Mouse (Mus musculus): ENCODE measurements around the gene Tgm4. TPM values are rescaled to one million over a fixed set of nuclear protein-coding genes. Genes with fewer than 3 reads are reported as not detected.

Tgm4 gene
- polyA plus RNA-seq, 1 experiment from 2014 or later = 0.19 TPM

GRCm38 (mm10) chr9:123031496-123032246 lies 2.9 kb upstream of the Tgm4 start:
- no peak for ATAC-seq (replicated peaks; ENCODE audit: insufficient number of reproducible peaks, low FRiP score, low TSS enrichment)
- Histone ChIP-seq H3K27ac (ENCODE audit: low read depth, low read length) (no peak overlapping the region), H3K36me3 (ENCODE audit: control insufficient read depth, insufficient read depth, low read length) (no peaks in the 10 kb centered on the region), H3K9me3 (replicated peaks; ENCODE audit: control insufficient read depth, low read length) (no peaks in the 10 kb centered on the region), H3K9ac (ENCODE audit: low read depth, low read length) (no peak overlapping the region), H3K4me2 (no peak overlapping the region), H3K4me3 (ENCODE audit: low read depth, low read length) (no peak overlapping the region), H3K27me3 (ENCODE audit: control insufficient read depth, insufficient read depth, low read length) (no peaks in the 10 kb centered on the region), H3K4me1 (ENCODE audit: control insufficient read depth, insufficient read depth, low read length) (no peaks in the 10 kb centered on the region)
- WGBS (ENCODE audit: insufficient replicate concordance) = 72% methylated on average over 13 of the region's 13 CpGs

DNA sequence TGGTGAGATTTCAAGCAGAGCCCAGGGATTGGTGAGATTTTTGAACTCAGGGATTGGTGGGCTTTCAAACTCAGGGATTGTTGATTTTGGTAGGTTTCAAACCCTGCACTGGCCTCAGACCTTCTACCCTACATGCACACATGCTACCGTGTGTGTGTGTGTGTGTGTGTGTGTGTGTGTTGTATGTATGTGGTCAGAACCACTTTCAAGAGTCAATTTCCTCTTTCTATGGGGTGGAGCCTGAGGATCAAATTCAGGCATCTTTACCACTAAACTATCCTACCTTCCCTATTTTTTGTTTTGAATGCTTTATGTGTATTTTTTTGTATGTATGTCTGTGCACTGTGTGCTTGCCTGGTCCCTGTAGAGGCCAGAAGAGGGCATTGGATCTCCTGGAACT lies 13.1 kb downstream of the Tgm4 start:
- no peak overlapping the region for H3K4me3 ChIP-seq (ENCODE audit: low read depth, low read length)
- no peaks in the 10 kb centered on the region for H3K36me3 ChIP-seq (ENCODE audit: control insufficient read depth, insufficient read depth, low read length)
- H3K27ac ChIP-seq (ENCODE audit: low read depth, low read length) = no peak overlapping the region
- H3K4me1 ChIP-seq (ENCODE audit: control insufficient read depth, insufficient read depth, low read length) = no peaks in the 10 kb centered on the region
- no peaks in the 10 kb centered on the region for H3K27me3 ChIP-seq (ENCODE audit: control insufficient read depth, insufficient read depth, low read length)
- 94% methylated on average over 1 of the region's 1 CpGs for WGBS (ENCODE audit: insufficient replicate concordance)
- no peak overlapping the region for H3K9ac ChIP-seq (ENCODE audit: low read depth, low read length)
- H3K4me2 ChIP-seq = no peak overlapping the region
- ATAC-seq (replicated peaks; ENCODE audit: insufficient number of reproducible peaks, low FRiP score, low TSS enrichment) = no peak
- H3K9me3 ChIP-seq (replicated peaks; ENCODE audit: control insufficient read depth, low read length) = no peaks in the 10 kb centered on the region

DNA sequence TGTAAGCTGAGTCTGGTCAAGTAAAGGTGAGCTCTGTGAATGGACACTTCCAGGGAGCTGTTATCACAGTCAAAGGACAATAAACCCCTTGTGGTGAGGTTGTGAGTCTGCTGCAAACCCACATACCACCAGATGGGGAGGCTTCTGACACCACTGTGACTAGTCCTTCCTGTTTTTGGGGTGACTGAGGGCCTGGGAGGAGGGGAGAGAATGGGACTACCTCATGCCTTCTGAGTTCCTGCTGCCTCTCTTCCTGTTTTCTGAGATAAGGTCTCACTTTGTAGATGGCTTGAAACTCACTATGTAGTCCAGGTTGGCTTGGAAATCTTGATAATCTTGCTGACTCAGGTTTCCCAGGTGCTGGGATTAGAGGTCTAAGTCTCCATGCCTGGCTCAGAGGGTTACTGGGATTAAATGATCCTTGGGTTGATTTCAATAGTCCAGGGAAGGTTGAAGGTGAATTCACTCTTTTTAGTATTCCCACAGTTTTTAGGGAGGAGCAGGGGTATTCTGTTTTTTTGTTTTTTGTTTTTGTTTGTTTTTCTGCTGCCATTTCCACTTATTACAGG lies 24.3 kb downstream of the Tgm4 start:
- no peaks in the 10 kb centered on the region for H3K27me3 ChIP-seq (ENCODE audit: control insufficient read depth, insufficient read depth, low read length)
- no peak overlapping the region for H3K27ac ChIP-seq (ENCODE audit: low read depth, low read length)
- no peak overlapping the region for H3K9ac ChIP-seq (ENCODE audit: low read depth, low read length)
- no peaks in the 10 kb centered on the region for H3K36me3 ChIP-seq (ENCODE audit: control insufficient read depth, insufficient read depth, low read length)
- H3K4me3 ChIP-seq (ENCODE audit: low read depth, low read length) = no peak overlapping the region
- H3K4me1 ChIP-seq (ENCODE audit: control insufficient read depth, insufficient read depth, low read length) = no peaks in the 10 kb centered on the region
- no peak for ATAC-seq (replicated peaks; ENCODE audit: insufficient number of reproducible peaks, low FRiP score, low TSS enrichment)
- no peak overlapping the region for H3K4me2 ChIP-seq
- H3K9me3 ChIP-seq (replicated peaks; ENCODE audit: control insufficient read depth, low read length) = no peaks in the 10 kb centered on the region

- Histone ChIP-seq H3K36me3 (ENCODE audit: control insufficient read depth, insufficient read depth, low read length) (no peaks in the 10 kb centered on the region), H3K4me1 (ENCODE audit: control insufficient read depth, insufficient read depth, low read length) (no peaks in the 10 kb centered on the region), H3K4me3 (ENCODE audit: low read depth, low read length) (no peak overlapping the region), H3K27me3 (ENCODE audit: control insufficient read depth, insufficient read depth, low read length) (no peaks in the 10 kb centered on the region), H3K27ac (ENCODE audit: low read depth, low read length) (no peak overlapping the region), H3K9ac (ENCODE audit: low read depth, low read length) (no peak overlapping the region), H3K4me2 (no peak overlapping the region), H3K9me3 (replicated peaks; ENCODE audit: control insufficient read depth, low read length) (no peaks in the 10 kb centered on the region)
- no peak for ATAC-seq (replicated peaks; ENCODE audit: insufficient number of reproducible peaks, low FRiP score, low TSS enrichment)
- WGBS (ENCODE audit: insufficient replicate concordance) = 81% methylated on average over 3 of the region's 3 CpGs
These were observed 25.6 kb downstream of the Tgm4 start for GRCm38 (mm10) chr9:123060172-123060571.

DNA sequence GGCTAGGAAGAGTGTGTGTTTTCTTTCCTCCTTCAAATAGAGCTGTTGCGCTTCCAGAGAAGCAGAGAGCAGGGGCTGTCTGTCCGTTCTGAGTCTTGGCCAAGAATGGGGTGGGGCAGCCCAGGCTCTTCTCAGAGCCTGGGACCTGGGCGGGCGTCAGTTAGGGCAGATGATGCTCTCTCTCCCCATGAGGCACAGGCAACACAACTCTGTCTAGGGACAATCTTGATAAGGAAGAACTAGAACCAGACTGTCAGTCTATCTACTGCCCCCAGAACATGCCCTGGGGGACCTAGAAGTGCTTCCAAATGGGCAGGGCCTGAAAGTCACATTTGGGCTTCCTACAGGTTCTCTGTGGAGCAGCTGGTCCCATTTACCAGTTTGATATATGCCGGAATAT lies 44.6 kb downstream of the Tgm4 start:
- H3K27me3 ChIP-seq (ENCODE audit: control insufficient read depth, insufficient read depth, low read length) = no peaks in the 10 kb centered on the region
- no peaks in the 10 kb centered on the region for H3K9me3 ChIP-seq (replicated peaks; ENCODE audit: control insufficient read depth, low read length)
- H3K4me1 ChIP-seq (ENCODE audit: control insufficient read depth, insufficient read depth, low read length) = no peaks in the 10 kb centered on the region
- 77% methylated on average over 5 of the region's 5 CpGs for WGBS (ENCODE audit: insufficient replicate concordance)
- H3K36me3 ChIP-seq (ENCODE audit: control insufficient read depth, insufficient read depth, low read length) = peaks cover 30% of the 10 kb centered on the region
- no peak for ATAC-seq (replicated peaks; ENCODE audit: insufficient number of reproducible peaks, low FRiP score, low TSS enrichment)
- H3K4me3 ChIP-seq (ENCODE audit: low read depth, low read length) = no peak overlapping the region
- no peak overlapping the region for H3K4me2 ChIP-seq
- no peak overlapping the region for H3K9ac ChIP-seq (ENCODE audit: low read depth, low read length)
- H3K27ac ChIP-seq (ENCODE audit: low read depth, low read length) = no peak overlapping the region

GRCm38 (mm10) chr9:123080355-123080754 lies 45.8 kb downstream of the Tgm4 start:
- Histone ChIP-seq H3K36me3 (ENCODE audit: control insufficient read depth, insufficient read depth, low read length) (peaks cover 38% of the 10 kb centered on the region), H3K9ac (ENCODE audit: low read depth, low read length) (no peak overlapping the region), H3K4me3 (ENCODE audit: low read depth, low read length) (no peak overlapping the region), H3K9me3 (replicated peaks; ENCODE audit: control insufficient read depth, low read length) (no peaks in the 10 kb centered on the region), H3K27ac (ENCODE audit: low read depth, low read length) (no peak overlapping the region), H3K4me2 (no peak overlapping the region), H3K4me1 (ENCODE audit: control insufficient read depth, insufficient read depth, low read length) (no peaks in the 10 kb centered on the region), H3K27me3 (ENCODE audit: control insufficient read depth, insufficient read depth, low read length) (no peaks in the 10 kb centered on the region)
- WGBS (ENCODE audit: insufficient replicate concordance) = 86% methylated on average over 7 of the region's 7 CpGs
- ATAC-seq (replicated peaks; ENCODE audit: insufficient number of reproducible peaks, low FRiP score, low TSS enrichment) = no peak

DNA sequence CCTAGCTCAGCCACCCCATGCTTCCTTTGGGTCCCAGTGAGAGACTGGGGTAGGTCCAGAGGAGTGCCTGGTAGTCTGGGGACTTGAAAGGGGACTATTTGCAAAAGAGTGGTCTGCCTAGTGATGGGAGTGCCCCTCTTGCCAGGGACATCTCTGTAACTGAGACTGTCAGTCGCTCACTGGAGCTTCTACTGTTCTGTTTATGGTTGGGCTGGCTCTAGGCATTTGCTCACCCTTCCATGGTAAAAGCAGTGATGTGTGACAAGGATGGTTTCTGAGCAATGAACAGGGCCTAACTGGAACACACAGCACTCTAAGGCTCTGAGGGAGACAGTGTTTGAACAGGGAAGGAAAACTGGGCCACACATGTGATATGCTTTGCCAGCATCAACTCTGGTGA lies 46.3 kb downstream of the Tgm4 start:
- Histone ChIP-seq H3K9ac (ENCODE audit: low read depth, low read length) (no peak overlapping the region), H3K4me3 (ENCODE audit: low read depth, low read length) (no peak overlapping the region), H3K4me2 (no peak overlapping the region), H3K9me3 (replicated peaks; ENCODE audit: control insufficient read depth, low read length) (no peaks in the 10 kb centered on the region), H3K27me3 (ENCODE audit: control insufficient read depth, insufficient read depth, low read length) (no peaks in the 10 kb centered on the region), H3K4me1 (ENCODE audit: control insufficient read depth, insufficient read depth, low read length) (no peaks in the 10 kb centered on the region), H3K27ac (ENCODE audit: low read depth, low read length) (no peak overlapping the region), H3K36me3 (ENCODE audit: control insufficient read depth, insufficient read depth, low read length) (peaks cover 38% of the 10 kb centered on the region)
- ATAC-seq (replicated peaks; ENCODE audit: insufficient number of reproducible peaks, low FRiP score, low TSS enrichment) = no peak; the same call in 1 of the 2 replicates
- WGBS (ENCODE audit: insufficient replicate concordance) = 81% methylated on average over 1 of the region's 1 CpGs

GRCm38 (mm10) chr9:123085373-123085772 lies 50.8 kb downstream of the Tgm4 start:
- H3K4me3 ChIP-seq (ENCODE audit: low read depth, low read length) = no peak overlapping the region
- H3K36me3 ChIP-seq (ENCODE audit: control insufficient read depth, insufficient read depth, low read length) = peaks cover 26% of the 10 kb centered on the region
- WGBS (ENCODE audit: insufficient replicate concordance) = 91% methylated on average over 1 of the region's 1 CpGs
- no peaks in the 10 kb centered on the region for H3K9me3 ChIP-seq (replicated peaks; ENCODE audit: control insufficient read depth, low read length)
- ATAC-seq (replicated peaks; ENCODE audit: insufficient number of reproducible peaks, low FRiP score, low TSS enrichment) = no peak
- no peaks in the 10 kb centered on the region for H3K27me3 ChIP-seq (ENCODE audit: control insufficient read depth, insufficient read depth, low read length)
- no peak overlapping the region for H3K4me2 ChIP-seq
- H3K4me1 ChIP-seq (ENCODE audit: control insufficient read depth, insufficient read depth, low read length) = no peaks in the 10 kb centered on the region
- H3K27ac ChIP-seq (ENCODE audit: low read depth, low read length) = no peak overlapping the region
- no peak overlapping the region for H3K9ac ChIP-seq (ENCODE audit: low read depth, low read length)

GRCm38 (mm10) chr9:123087558-123087957 lies 53.0 kb downstream of the Tgm4 start:
- H3K4me3 ChIP-seq (ENCODE audit: low read depth, low read length) = no peak overlapping the region
- no peak overlapping the region for H3K9ac ChIP-seq (ENCODE audit: low read depth, low read length)
- no peaks in the 10 kb centered on the region for H3K27me3 ChIP-seq (ENCODE audit: control insufficient read depth, insufficient read depth, low read length)
- WGBS (ENCODE audit: insufficient replicate concordance) = 52% methylated on average over 3 of the region's 3 CpGs
- no peak for ATAC-seq (replicated peaks; ENCODE audit: insufficient number of reproducible peaks, low FRiP score, low TSS enrichment)
- no peaks in the 10 kb centered on the region for H3K4me1 ChIP-seq (ENCODE audit: control insufficient read depth, insufficient read depth, low read length)
- H3K36me3 ChIP-seq (ENCODE audit: control insufficient read depth, insufficient read depth, low read length) = peaks cover 26% of the 10 kb centered on the region
- H3K9me3 ChIP-seq (replicated peaks; ENCODE audit: control insufficient read depth, low read length) = no peaks in the 10 kb centered on the region
- no peak overlapping the region for H3K4me2 ChIP-seq
- H3K27ac ChIP-seq (ENCODE audit: low read depth, low read length) = 0 out of 2 replicates have a peak overlapping the region, but pooled peaks have one; percentile 1

All from heart, embryonic 11.5 days (tissue).